Mouse (Mus musculus): ENCODE data around the gene Cpm. TPM values are rescaled to one million over a fixed set of nuclear protein-coding genes. Genes with fewer than 3 reads are reported as not detected.

The Cpm gene
- total and polyA plus RNA-seq, 2 experiments from 2014 or later, result 2.3 to 2.4 TPM

DNA sequence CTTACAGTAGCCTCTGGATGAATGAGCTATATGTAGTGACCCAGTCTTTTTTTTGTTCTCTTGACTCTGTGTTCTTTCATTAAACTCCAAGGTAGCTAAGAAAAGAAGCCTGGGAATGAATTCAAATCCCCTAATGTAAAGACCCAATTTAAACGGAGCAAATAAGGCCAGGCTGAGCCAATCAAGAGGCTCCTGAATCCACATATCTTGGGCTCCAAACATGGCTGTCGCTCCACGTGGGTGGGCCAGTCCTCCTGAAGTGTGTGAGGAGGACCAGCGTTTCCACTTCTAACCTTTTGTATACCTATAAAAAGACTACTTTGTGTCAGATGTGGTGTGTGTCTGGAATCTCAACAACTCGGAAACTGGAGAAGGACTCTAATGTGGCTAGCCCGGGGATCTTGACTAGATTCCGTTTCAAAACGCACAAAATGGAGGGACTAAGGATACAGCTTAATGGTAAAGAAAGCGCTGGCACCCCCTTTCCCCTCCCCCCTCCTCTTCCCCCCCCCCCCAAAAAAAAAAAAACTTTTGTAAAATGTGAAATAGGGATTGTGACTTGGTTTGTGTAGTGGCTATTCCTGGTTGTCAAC, 98.3 kb downstream of the Cpm start:
- H3K4me2 ChIP-seq (ENCODE audit: low read depth, low read length), result no peak overlapping the region
- H3K36me3 ChIP-seq (ENCODE audit: insufficient read depth, low read length), result no peaks in the 10 kb centered on the region
- H3K4me1 ChIP-seq (ENCODE audit: insufficient read depth, low read length), result no peaks in the 10 kb centered on the region
- no peaks in the 10 kb centered on the region for H3K9me3 ChIP-seq (ENCODE audit: low read length)
- H3K4me3 ChIP-seq (ENCODE audit: low read length), result no peak overlapping the region
- no peak overlapping the region for H3K27ac ChIP-seq
- H3K9ac ChIP-seq (replicated peaks; ENCODE audit: low read length), result no peak overlapping the region
- ATAC-seq (no peak), DNase-seq (ENCODE audit: low spot score) (no peak)
- 84% methylated on average over 9 of the region's 9 CpGs for WGBS
- H3K27me3 ChIP-seq (ENCODE audit: insufficient read depth, low read length), result no peaks in the 10 kb centered on the region
- TF ChIP-seq CTCF (IDR thresholded peaks at IDR 0.05; ENCODE audit: low read depth), result no peak

DNA sequence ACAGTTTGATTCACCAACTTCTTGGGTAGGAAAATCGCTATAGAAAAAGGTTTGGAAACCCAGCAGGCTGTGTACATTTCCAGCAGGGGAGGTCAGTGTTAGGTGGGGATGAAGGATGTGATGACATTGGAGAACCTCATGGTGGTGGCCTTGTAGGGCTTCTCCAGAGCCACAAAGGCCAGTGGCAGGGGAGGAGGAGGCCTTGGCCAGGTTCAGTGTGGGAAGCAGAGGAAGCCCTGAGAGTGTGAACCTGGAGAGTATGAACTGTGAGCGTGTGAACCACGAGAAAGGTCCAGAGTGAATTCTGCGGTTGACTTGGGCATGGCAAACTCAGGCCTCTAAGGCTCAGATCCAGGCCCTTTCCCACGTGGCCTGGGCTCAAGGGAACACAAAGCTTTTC, 99.3 kb downstream of the Cpm start:
- H3K27me3 ChIP-seq (ENCODE audit: insufficient read depth, low read length), result no peaks in the 10 kb centered on the region
- no peak overlapping the region for H3K4me2 ChIP-seq (ENCODE audit: low read depth, low read length)
- no peak for DNase-seq (ENCODE audit: low spot score)
- H3K27ac ChIP-seq, result no peak overlapping the region
- H3K4me1 ChIP-seq (ENCODE audit: insufficient read depth, low read length), result no peaks in the 10 kb centered on the region
- 83% methylated on average over 5 of the region's 5 CpGs for WGBS
- ATAC-seq, result no peak
- H3K36me3 ChIP-seq (ENCODE audit: insufficient read depth, low read length), result no peaks in the 10 kb centered on the region
- no peak overlapping the region for H3K9ac ChIP-seq (replicated peaks; ENCODE audit: low read length)
- H3K4me3 ChIP-seq (ENCODE audit: low read length), result no peak overlapping the region
- no peaks in the 10 kb centered on the region for H3K9me3 ChIP-seq (ENCODE audit: low read length)
- no peak for TF ChIP-seq CTCF (IDR thresholded peaks at IDR 0.05; ENCODE audit: low read depth)

DNA sequence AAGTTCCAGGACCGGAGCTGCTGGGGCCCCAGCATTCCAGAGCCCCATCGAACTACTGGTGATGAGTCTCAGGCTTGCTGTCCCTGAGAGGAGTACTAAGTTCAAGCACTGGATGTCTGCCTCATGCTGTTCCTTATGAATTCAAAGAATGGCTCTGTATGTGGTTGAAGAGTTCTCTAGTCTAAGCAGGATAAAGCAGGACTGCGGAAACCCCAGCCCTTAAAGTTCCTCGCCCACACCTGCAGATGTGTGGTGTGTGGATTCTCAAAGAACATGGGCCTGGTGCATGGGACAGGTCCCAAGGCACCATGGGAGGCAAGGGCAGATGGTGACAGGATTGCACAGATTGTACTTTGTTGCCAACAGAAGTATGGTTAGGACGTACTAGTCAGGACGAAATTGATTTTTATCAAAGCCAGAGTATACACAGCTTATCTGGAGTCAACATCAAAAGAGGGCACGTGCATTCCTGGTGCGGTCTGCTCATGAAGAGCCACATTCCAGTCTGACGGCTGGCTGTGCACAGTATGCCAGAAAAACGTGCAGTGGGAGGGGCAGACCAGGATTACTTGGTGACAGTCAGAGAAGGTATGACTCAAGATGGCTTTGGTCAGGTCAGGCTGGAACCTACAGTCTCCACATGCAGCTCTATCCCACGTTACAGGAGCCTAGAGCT, 100.0 kb downstream of the Cpm start:
- ATAC-seq, result peak; percentile 43; the same call in 1 of the 2 replicates
- H3K36me3 ChIP-seq (ENCODE audit: insufficient read depth, low read length), result no peaks in the 10 kb centered on the region
- no peak overlapping the region for H3K27ac ChIP-seq
- 74% methylated on average over 11 of the region's 11 CpGs for WGBS
- no peak for TF ChIP-seq CTCF (IDR thresholded peaks at IDR 0.05; ENCODE audit: low read depth)
- H3K4me3 ChIP-seq (ENCODE audit: low read length), result no peak overlapping the region
- H3K4me2 ChIP-seq (ENCODE audit: low read depth, low read length), result no peak overlapping the region
- no peaks in the 10 kb centered on the region for H3K27me3 ChIP-seq (ENCODE audit: insufficient read depth, low read length)
- H3K9ac ChIP-seq (replicated peaks; ENCODE audit: low read length), result no peak overlapping the region
- no peaks in the 10 kb centered on the region for H3K9me3 ChIP-seq (ENCODE audit: low read length)
- DNase-seq (ENCODE audit: low spot score), result no peak
- H3K4me1 ChIP-seq (ENCODE audit: insufficient read depth, low read length), result no peaks in the 10 kb centered on the region

DNA sequence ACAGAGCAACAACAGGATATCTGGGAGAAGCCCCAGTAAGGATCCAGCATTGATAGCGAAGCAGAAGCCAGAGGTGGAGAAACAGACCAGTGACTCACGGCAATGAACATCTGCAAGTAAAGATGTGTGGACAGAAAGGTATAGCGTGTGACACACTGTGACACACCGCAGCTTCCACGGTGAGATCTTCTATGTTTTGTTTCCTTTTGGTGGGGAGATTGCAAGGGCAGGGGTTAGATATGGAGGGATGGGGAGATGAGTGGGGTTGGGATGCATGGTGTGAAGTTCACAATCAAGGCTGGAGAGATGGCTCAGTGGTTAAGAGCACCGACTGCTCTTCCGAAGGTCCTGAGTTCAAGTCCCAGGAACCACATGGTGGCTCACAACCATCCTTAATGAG, 100.8 kb downstream of the Cpm start:
- 96% methylated on average over 7 of the region's 7 CpGs for WGBS
- no peak for TF ChIP-seq CTCF (IDR thresholded peaks at IDR 0.05; ENCODE audit: low read depth)
- ATAC-seq (no peak), DNase-seq (ENCODE audit: low spot score) (no peak)
- H3K4me1 ChIP-seq (ENCODE audit: insufficient read depth, low read length), result no peaks in the 10 kb centered on the region
- H3K27ac ChIP-seq, result no peak overlapping the region
- no peaks in the 10 kb centered on the region for H3K36me3 ChIP-seq (ENCODE audit: insufficient read depth, low read length)
- H3K4me2 ChIP-seq (ENCODE audit: low read depth, low read length), result no peak overlapping the region
- H3K27me3 ChIP-seq (ENCODE audit: insufficient read depth, low read length), result no peaks in the 10 kb centered on the region
- no peaks in the 10 kb centered on the region for H3K9me3 ChIP-seq (ENCODE audit: low read length)
- H3K9ac ChIP-seq (replicated peaks; ENCODE audit: low read length), result no peak overlapping the region
- no peak overlapping the region for H3K4me3 ChIP-seq (ENCODE audit: low read length)

DNA sequence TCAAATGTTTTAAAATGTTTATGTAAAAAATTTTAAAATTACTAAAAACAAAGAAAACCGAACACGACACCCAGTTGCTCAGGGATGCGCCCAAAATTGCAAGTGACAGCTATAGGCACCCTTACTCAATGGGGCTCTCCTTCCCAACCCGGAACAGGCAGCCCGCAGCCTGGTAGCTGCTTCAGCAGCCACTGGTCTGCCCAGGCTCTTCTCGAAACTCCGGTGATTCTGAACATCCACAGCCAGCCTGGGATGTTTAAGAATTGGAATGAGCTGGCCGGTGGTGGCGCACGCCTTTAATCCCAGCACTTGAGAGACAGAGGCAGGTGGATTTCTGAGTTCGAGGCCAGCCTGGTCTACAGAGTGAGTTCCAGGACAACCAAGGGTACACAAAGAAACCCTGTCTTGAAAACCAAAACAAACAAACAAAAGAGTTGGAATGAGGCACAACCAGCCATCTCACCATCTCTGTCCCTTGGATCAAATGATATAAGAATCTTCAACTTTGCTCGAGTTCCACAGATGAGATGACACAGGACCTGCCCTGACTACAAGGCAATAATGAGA, 101.4 kb downstream of the Cpm start:
- WGBS, result 96% methylated on average over 12 of the region's 12 CpGs
- no peaks in the 10 kb centered on the region for H3K27me3 ChIP-seq (ENCODE audit: insufficient read depth, low read length)
- no peak overlapping the region for H3K27ac ChIP-seq
- no peaks in the 10 kb centered on the region for H3K4me1 ChIP-seq (ENCODE audit: insufficient read depth, low read length)
- H3K9ac ChIP-seq (replicated peaks; ENCODE audit: low read length), result no peak overlapping the region
- no peak for DNase-seq (ENCODE audit: low spot score)
- H3K36me3 ChIP-seq (ENCODE audit: insufficient read depth, low read length), result no peaks in the 10 kb centered on the region
- H3K4me3 ChIP-seq (ENCODE audit: low read length), result no peak overlapping the region
- H3K4me2 ChIP-seq (ENCODE audit: low read depth, low read length), result no peak overlapping the region
- no peak for TF ChIP-seq CTCF (IDR thresholded peaks at IDR 0.05; ENCODE audit: low read depth)
- no peaks in the 10 kb centered on the region for H3K9me3 ChIP-seq (ENCODE audit: low read length)
- no peak for ATAC-seq

DNA sequence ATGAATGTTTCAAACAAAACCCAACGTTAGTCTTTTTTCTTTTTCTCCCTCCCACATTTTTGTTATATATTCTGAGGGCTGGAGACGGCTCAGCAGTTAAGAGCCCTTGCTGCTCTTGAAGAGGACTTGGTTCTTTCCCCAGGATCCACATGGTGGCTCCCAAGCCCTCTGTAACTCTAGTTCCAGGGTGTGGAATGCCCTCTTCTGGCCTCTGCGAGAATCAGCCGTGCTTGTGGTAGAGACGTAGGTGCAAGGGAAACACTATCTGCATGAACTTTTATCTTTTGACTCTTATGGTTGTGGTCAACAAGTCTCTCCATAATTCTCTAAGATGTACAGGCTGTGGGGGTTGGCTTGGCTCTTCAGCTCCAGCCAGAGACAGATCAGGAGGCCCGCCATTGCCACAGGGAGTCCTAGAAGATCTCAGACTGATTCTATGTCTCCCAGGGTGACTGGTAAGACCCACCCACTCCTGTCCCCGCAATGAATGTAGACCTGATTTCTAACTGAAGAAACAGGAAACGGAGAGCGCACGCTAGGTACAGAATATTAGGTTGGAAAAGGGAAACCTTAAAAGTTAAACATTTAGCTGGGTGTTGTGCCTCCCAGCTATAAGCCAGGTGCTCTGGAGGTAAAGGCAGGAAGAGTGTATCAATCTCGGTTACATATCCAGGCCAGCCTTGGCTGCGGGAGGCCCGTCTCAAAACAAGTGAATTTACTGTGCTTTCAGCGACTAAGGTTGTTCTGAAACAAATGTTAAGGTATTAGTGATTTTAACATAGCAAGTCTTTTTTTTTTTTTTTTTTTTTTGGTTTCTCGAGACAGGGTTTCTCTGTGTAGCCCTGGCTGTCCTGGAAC, 102.2 kb downstream of the Cpm start:
- H3K9me3 ChIP-seq (ENCODE audit: low read length), result no peaks in the 10 kb centered on the region
- DNase-seq (ENCODE audit: low spot score), result peak; percentile 62
- 58% methylated on average over 14 of the region's 15 CpGs for WGBS

More for the DNA sequence above, 102.2 kb downstream of the Cpm start:
- Histone ChIP-seq H3K9ac (replicated peaks; ENCODE audit: low read length) (no peak overlapping the region), H3K27me3 (ENCODE audit: insufficient read depth, low read length) (no peaks in the 10 kb centered on the region), H3K36me3 (ENCODE audit: insufficient read depth, low read length) (peaks cover 4% of the 10 kb centered on the region), H3K4me2 (ENCODE audit: low read depth, low read length) (no peak overlapping the region), H3K27ac (no peak overlapping the region), H3K4me3 (ENCODE audit: low read length) (no peak overlapping the region), H3K4me1 (ENCODE audit: insufficient read depth, low read length) (no peaks in the 10 kb centered on the region)
- TF ChIP-seq CTCF (IDR thresholded peaks at IDR 0.05; ENCODE audit: low read depth), result peak; percentile 70
- ATAC-seq, result no peak; the same call in 1 of the 2 replicates

All from hindbrain, postnatal 0 days (tissue).